Mouse (Mus musculus) cerebellum, adult 9-10 months (tissue): Measurements from ENCODE around the gene Olfr1389.
"Not testable (repeated sequence)": the region's sequence is repeated elsewhere in the genome, so short reads cannot be mapped to it uniquely, and the experiment has no call there.

Experiments
- DNase-seq: peaks from one replicate; pipeline ENCODE4 v3.0.0; 2022

The Olfr1389 gene

DNA sequence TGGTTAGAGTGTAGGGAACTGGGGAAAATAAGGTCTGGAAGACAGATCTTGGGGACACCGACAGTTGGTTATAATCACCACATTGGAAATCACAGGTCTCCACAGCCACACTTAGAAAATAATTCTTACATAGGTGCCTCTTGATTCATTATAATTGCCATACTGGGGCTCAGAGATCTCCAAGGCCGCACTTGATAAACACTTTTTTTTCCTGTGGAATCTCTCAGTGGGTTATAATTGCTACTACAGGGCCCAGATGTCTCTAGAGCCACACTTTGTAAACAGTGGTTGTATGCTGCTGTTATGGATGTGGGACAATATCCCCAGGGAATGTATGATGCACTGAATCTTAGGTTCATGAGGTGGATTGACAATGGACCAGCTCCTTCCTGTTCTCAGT is at the start of gene Olfr1389:
TSS of gene Olfr1389 (plus strand) at position 301 of the 400 bp plus-strand sequence.
- no peak for DNase-seq

DNA sequence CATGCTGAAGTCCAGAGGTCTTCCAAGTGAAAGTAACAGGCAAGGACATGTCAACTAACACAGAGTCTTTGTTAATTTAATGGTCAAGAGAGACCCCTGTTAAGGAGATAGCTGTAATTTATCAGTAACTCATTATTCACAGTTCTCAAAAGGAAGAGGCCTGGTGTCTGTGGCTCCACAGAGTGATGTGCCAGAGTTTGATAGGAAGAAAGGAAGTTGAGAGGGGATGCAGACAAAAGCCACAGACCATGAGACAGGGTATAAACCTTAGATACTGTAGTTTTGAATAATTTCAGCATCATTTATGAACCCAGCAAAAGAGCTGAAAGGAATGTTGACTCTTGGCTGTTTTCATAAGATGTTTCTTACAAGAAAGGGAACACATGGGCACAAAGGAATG is 39.7 kb upstream of the Olfr1389 start:
- DNase-seq: no peak

- DNase-seq: not testable (repeated sequence)
Measured at GRCm38 (mm10) chr11:49386118-49386517, 36.7 kb upstream of the Olfr1389 start.

- DNase-seq: not testable (repeated sequence)
Measured at GRCm38 (mm10) chr11:49392707-49393106, 30.2 kb upstream of the Olfr1389 start.

DNA sequence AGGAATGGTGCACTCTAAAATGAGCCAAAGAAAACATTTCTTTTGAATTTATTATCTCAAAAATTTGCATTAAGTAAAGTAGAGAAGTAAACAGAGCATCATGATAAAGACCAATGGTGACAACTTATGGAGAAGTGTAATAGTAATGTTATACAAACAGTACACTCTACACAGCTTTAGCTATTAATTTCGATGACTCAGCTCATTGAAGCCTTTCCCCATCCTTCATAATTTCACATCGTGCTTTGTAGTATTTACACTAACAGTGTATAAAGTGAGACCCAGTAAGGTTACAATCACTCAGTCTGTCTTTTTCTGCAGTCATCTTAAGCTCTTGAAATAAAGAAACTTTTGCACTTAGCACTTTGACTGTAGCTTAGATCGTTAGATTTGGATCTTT is 16.1 kb upstream of the Olfr1389 start:
- no peak for DNase-seq

DNA sequence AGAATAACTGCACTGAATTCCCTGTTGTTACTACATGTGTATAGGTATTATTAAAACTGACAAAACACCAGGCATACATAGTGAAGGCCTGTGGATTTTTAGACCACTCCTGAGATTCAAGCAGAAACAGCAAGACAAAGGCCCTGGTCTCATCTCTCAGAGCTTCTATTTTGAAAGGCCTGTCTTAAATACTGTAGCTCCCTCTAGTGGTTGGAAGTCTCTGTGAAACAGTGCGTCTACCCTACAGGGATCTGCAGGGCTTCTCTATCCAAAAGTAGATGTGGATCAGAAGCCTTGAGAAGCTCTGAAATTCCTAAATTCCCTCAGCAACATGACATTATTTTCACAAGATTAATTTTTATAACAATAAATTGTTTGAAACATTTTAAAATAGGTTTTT is 12.3 kb upstream of the Olfr1389 start:
- no peak for DNase-seq

DNA sequence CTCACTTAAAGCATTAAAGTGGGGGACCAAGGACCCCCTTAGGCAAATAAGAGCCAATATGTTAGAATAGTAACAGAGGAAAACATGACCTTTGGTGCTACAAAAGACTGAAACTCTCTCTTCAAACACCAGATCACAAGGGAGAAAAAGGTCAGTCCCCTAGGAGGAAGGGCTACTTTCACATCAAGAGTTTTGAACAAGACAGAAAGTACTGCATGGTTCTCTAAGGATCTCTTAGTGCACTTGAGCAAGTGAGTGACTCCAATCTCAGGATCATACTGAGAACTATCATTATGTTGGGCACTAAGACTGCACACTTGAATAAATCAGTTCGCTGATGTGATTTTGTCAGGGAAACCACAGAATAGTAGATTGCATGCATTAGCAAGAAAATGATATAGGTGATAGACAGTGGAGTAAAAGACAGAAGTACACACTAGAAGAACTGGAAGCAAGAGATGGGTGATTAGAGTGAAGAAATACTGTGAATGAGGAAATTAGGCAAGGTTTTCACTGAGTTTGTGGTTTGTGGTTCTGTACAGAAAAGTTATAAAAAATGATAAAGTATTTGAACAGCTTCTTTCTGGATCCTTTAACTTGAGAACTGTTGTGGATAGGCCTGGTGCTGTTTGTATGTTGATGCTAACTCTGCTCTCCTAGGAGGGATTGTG is 2.5 kb downstream of the Olfr1389 start:
- DNase-seq: no peak

DNA sequence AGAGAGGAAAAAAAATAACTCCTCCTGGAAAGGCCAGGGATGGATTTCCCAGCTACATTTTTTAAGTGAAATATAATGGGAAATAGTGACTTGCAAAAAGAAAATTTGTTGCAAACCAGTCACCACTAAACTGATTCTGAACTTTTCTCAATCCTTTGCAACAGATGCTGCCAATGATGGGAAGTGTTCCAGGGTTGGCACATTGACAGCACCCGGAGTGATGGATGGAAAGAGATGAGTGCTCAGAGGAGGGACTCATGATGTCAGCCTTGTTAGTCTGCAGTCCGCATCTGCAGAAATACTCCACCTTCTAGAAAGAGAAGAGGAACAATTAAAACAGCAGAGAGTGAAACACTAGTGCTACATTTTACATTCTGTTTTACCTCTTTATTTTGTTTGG is 6.8 kb downstream of the Olfr1389 start:
- DNase-seq: no peak

DNA sequence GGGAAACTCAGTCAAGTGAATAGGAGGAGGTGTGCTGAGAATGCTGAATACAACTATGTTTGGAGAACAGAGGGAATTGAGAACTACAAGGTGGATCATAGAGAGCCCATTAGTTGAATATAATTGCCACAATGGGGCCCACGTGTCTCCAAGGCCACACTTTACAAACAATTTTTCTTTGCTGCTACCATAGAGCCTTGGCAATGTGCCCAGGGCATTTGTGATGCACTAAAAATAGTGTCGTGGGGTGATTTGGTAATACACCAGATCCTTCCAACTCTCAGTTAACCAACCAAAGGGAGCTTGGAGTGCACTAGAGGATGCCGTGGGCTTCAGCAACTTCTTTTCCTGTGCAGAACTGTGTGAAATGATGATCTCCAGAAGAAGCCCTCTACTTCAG is 13.5 kb downstream of the Olfr1389 start, which contains the start of gene Olfr1388:
TSS of gene Olfr1388 (plus strand) at position 214 of the 400 bp plus-strand sequence.
- DNase-seq: no peak

GRCm38 (mm10) chr11:49455043-49455442 is 32.2 kb downstream of the Olfr1389 start, which contains the start of gene Olfr1387:
Gene Olfr1387, plus strand, starts transcription at chr11:49455343.
- no peak for DNase-seq

DNA sequence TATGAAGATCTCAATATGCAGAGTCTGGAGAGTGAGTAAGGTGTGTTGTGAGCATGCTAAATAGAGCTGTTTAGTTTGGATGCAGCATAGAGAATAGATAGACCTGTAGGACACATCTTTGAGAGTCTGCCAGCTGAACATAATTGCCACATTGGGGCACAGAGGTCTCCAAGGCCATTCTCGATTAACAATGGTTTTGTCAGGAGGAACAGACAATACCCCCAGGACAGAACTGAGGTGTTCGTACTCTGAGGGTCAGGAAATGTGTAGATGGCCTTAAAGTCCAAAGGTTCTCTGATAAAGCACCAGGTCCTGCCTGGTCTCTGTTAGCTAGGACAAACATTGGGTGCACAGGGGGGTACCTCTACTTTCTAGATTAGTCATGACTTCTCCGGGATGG is 41.9 kb downstream of the Olfr1389 start, which contains the start of gene Olfr1386:
TSS of gene Olfr1386 (plus strand) at position 301 of the 400 bp plus-strand sequence.
- not testable (repeated sequence) for DNase-seq
